Mouse (Mus musculus): ENCODE measurements at regions not wholly inside any gene's neighbourhood (a gene's known extent, or its start where the extent isn't known, plus 50 kb on each side); places are given as distances from the start of the nearest gene placed in this dataset.

DNA sequence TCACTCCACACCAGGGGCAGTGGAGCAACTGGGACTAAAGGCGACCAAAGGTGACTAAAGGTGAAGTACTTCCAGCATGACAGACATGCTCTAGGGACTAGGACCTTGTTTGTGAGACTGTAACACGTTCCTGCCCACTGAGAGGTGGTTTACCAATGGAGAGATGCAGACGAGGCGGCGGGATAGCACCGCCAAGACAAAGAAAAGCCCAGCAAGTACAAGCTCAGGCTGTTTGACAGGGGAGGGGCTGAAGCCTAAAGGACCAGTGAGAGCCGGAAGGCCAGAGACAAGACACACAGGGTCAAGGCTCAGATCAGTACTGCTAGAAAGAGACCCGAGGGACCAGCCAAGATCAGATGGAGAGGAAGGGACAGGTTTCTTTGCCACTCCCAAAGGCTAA, 126.2 kb downstream of the Plxna1 start:
- no peak for TF ChIP-seq CTCF (IDR thresholded peaks at IDR 0.05; ENCODE audit: control insufficient read depth, insufficient read depth, insufficient replicate concordance, low read depth, low read length)
- TF ChIP-seq POLR2A (IDR thresholded peaks at IDR 0.05; ENCODE audit: control insufficient read depth, low read depth, low read length), result no peak

Measured in testis, adult 2 months (tissue).